In the genomic region with DNA sequence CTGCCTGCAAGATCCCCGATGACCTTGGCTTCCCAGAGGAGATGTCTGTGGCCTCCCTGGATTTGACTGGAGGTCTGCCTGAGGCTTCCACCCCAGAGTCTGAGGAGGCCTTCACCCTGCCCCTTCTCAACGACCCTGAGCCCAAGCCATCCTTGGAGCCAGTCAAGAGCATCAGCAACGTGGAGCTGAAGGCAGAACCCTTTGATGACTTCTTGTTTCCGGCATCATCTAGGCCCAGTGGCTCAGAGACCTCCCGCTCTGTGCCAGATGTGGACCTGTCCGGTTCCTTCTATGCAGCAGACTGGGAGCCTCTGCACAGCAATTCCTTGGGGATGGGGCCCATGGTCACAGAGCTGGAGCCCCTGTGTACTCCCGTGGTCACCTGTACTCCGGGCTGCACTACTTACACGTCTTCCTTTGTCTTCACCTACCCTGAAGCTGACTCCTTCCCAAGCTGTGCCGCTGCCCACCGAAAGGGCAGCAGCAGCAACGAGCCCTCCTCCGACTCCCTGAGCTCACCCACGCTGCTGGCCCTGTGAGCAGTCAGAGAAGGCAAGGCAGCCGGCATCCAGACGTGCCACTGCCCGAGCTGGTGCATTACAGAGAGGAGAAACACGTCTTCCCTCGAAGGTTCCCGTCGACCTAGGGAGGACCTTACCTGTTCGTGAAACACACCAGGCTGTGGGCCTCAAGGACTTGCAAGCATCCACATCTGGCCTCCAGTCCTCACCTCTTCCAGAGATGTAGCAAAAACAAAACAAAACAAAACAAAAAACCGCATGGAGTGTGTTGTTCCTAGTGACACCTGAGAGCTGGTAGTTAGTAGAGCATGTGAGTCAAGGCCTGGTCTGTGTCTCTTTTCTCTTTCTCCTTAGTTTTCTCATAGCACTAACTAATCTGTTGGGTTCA, we compare ENCODE assay signal across 9 mouse cellular contexts. TPM values are rescaled to one million over a fixed set of nuclear protein-coding genes. Genes with fewer than 3 reads are reported as not detected.
DNase-seq lines count a peak whose midpoint lies in the region; ATAC-seq lines count a peak whose summit lies in the region.
"Had no signal": no experiment of that assay in that cellular context is flagged by ENCODE, and none has a peak within 500 bp of the region (broad histone marks: within the 10 kb centered on the region; RNA-seq: fewer than 3 reads in every experiment).

No protein-coding gene starts in this region.

- DNase-seq in heart, embryonic 10.5 days (ENCODE audit: low spot score) = no peak
- no peak for DNase-seq in heart, postnatal 4 days
- no peak for DNase-seq in midbrain, embryonic 11.5 days (ENCODE audit: low spot score, missing footprints)
- no peak for DNase-seq in limb, embryonic 10.5 days (ENCODE audit: low spot score)
- no peak for DNase-seq in thymus, postnatal 25 days
- DNase-seq: adrenal gland, postnatal 14 days had no signal

- peak overlapping the region; percentile 100; the same call in 1 of the 2 replicates for H3K4me2 ChIP-seq in midbrain, embryonic 12.5 days (replicated peaks)
- H3K4me2 ChIP-seq in midbrain, embryonic 11.5 days = no peak overlapping the region
- no peak overlapping the region for H3K4me2 ChIP-seq in stomach, embryonic 14.5 days (replicated peaks; ENCODE audit: low read depth, low read length)

- 54% methylated on average over 23 of the region's 23 CpGs for WGBS in heart, embryonic 10.5 days
- 36% methylated on average over 23 of the region's 23 CpGs for WGBS in midbrain, embryonic 12.5 days
- WGBS in midbrain, embryonic 11.5 days = 25% methylated on average over 23 of the region's 23 CpGs
- 38% methylated on average over 23 of the region's 23 CpGs for WGBS in limb, embryonic 10.5 days
- WGBS in stomach, embryonic 14.5 days = 58% methylated on average over 23 of the region's 23 CpGs

- peak overlapping the region; percentile 80; the same call in 1 of the 2 replicates for H3K4me3 ChIP-seq in heart, embryonic 10.5 days
- H3K4me3 ChIP-seq in midbrain, embryonic 12.5 days = peak overlapping the region; percentile 53; the same call in 1 of the 2 replicates
- no peak overlapping the region for H3K4me3 ChIP-seq in midbrain, embryonic 11.5 days (ENCODE audit: low read depth, low read length)
- 0 out of 2 replicates have a peak overlapping the region, but pooled peaks have one; percentile 4 for H3K4me3 ChIP-seq in limb, embryonic 10.5 days
- 0 out of 2 replicates have a peak overlapping the region, but pooled peaks have one; percentile 56 for H3K4me3 ChIP-seq in stomach, embryonic 14.5 days (ENCODE audit: low read depth, low read length)

- peaks cover 25% of the 10 kb centered on the region for H3K27me3 ChIP-seq in heart, embryonic 10.5 days (ENCODE audit: insufficient read depth, poor library complexity, severe bottlenecking)
- H3K27me3 ChIP-seq in midbrain, embryonic 12.5 days = peaks cover 60% of the 10 kb centered on the region
- peaks cover 26% of the 10 kb centered on the region for H3K27me3 ChIP-seq in midbrain, embryonic 11.5 days (ENCODE audit: control insufficient read depth, insufficient read depth, low read length)
- H3K27me3 ChIP-seq in limb, embryonic 10.5 days (ENCODE audit: low read depth, poor library complexity, severe bottlenecking) = peaks cover 55% of the 10 kb centered on the region
- peaks cover 3% of the 10 kb centered on the region; the same call in 1 of the 2 replicates for H3K27me3 ChIP-seq in stomach, embryonic 14.5 days (ENCODE audit: control insufficient read depth, insufficient read depth, low read length)

- peaks cover 8% of the 10 kb centered on the region; the same call in 1 of the 2 replicates for H3K36me3 ChIP-seq in heart, embryonic 10.5 days
- no peaks in the 10 kb centered on the region for H3K36me3 ChIP-seq in midbrain, embryonic 12.5 days
- no peaks in the 10 kb centered on the region for H3K36me3 ChIP-seq in midbrain, embryonic 11.5 days (ENCODE audit: control insufficient read depth, insufficient read depth, low read length)
- H3K36me3 ChIP-seq in limb, embryonic 10.5 days = no peaks in the 10 kb centered on the region
- no peaks in the 10 kb centered on the region for H3K36me3 ChIP-seq in stomach, embryonic 14.5 days (ENCODE audit: control insufficient read depth, insufficient read depth, low read length)

- peaks cover 68% of the 10 kb centered on the region for H3K4me1 ChIP-seq in heart, embryonic 10.5 days
- H3K4me1 ChIP-seq in midbrain, embryonic 12.5 days = peaks cover 36% of the 10 kb centered on the region
- H3K4me1 ChIP-seq in midbrain, embryonic 11.5 days (ENCODE audit: control insufficient read depth, insufficient read depth, low read length) = peaks cover 25% of the 10 kb centered on the region
- H3K4me1 ChIP-seq in limb, embryonic 10.5 days = peaks cover 64% of the 10 kb centered on the region
- H3K4me1 ChIP-seq in stomach, embryonic 14.5 days (ENCODE audit: control insufficient read depth, insufficient read depth, low read length) = peaks cover 8% of the 10 kb centered on the region; the same call in 1 of the 2 replicates

- no peaks in the 10 kb centered on the region for H3K9me3 ChIP-seq in heart, embryonic 10.5 days
- no peaks in the 10 kb centered on the region for H3K9me3 ChIP-seq in midbrain, embryonic 12.5 days
- no peaks in the 10 kb centered on the region for H3K9me3 ChIP-seq in midbrain, embryonic 11.5 days (ENCODE audit: control insufficient read depth, low read length)
- no peaks in the 10 kb centered on the region for H3K9me3 ChIP-seq in limb, embryonic 10.5 days (replicated peaks)
- H3K9me3 ChIP-seq in stomach, embryonic 14.5 days (ENCODE audit: control insufficient read depth, low read depth, low read length) = no peaks in the 10 kb centered on the region

- 0 out of 2 replicates have a peak overlapping the region, but pooled peaks have one; percentile 6 for H3K27ac ChIP-seq in heart, embryonic 10.5 days
- no peak overlapping the region for H3K27ac ChIP-seq in midbrain, embryonic 12.5 days (replicated peaks)
- no peak overlapping the region for H3K27ac ChIP-seq in midbrain, embryonic 11.5 days (ENCODE audit: low read depth, low read length)
- 0 out of 2 replicates have a peak overlapping the region, but pooled peaks have one; percentile 32 for H3K27ac ChIP-seq in limb, embryonic 10.5 days
- H3K27ac ChIP-seq in stomach, embryonic 14.5 days (ENCODE audit: low read length) = no peak overlapping the region

- ATAC-seq in midbrain, embryonic 12.5 days (ENCODE audit: low FRiP score, low read depth) = no peak
- no peak for ATAC-seq in midbrain, embryonic 11.5 days (ENCODE audit: low FRiP score)
- ATAC-seq in stomach, embryonic 14.5 days (ENCODE audit: insufficient number of reproducible peaks, insufficient read depth, low FRiP score, low read depth) = no peak
- no peak for ATAC-seq in frontal cortex, adult (ENCODE audit: low TSS enrichment)

- no peak overlapping the region for H3K9ac ChIP-seq in midbrain, embryonic 12.5 days (replicated peaks)
- H3K9ac ChIP-seq in midbrain, embryonic 11.5 days (ENCODE audit: low read length) = no peak overlapping the region
- H3K9ac ChIP-seq in stomach, embryonic 14.5 days (replicated peaks; ENCODE audit: low read depth, low read length) = no peak overlapping the region

RNA-seq across cellular contexts. Expression of gene Fos, which starts 2.5 kb away (rescaled TPM):
- 6.1 and 7.5 TPM in 2 replicates for polyA plus RNA-seq in heart, embryonic 10.5 days (2016; fragmentation: Nextera tagmentation; extraction: Ambion mirVana)
- 1 to 10 TPM; 5.6 to 9.9 TPM for total RNA-seq in heart, postnatal 4 days (2021)
- polyA plus RNA-seq in midbrain, embryonic 12.5 days (2016; fragmentation: Nextera tagmentation; extraction: Ambion mirVana) = 1.1 and 1.7 TPM in 2 replicates
- polyA plus RNA-seq in midbrain, embryonic 11.5 days (2014; fragmentation: Nextera tagmentation; extraction: Ambion mirVana) = 0.54 and 0.89 TPM in 2 replicates
- 0.76 and 0.80 TPM in 2 replicates for polyA plus RNA-seq in limb, embryonic 10.5 days (2016; fragmentation: Nextera tagmentation; extraction: Ambion mirVana)
- 8.6 and 9.1 TPM in 2 replicates for polyA plus RNA-seq in stomach, embryonic 14.5 days (2014; fragmentation: Nextera tagmentation; extraction: Ambion mirVana)

Comparison
In these comparisons a context has a peak if more than half of its experiments do, and no peak if none do; other contexts are left out.
1. H3K27ac ChIP-seq: peak in heart, embryonic 10.5 days (single experiment) and limb, embryonic 10.5 days (single experiment); none in midbrain, embryonic 12.5 days (single experiment), midbrain, embryonic 11.5 days (single experiment) and stomach, embryonic 14.5 days (single experiment).